In genomic region chr1:24099541-24099925, GRCm38 (mm10) we compare ENCODE assay signal across 8 mouse cellular contexts. TPM values are rescaled to one million over a fixed set of nuclear protein-coding genes. Genes with fewer than 3 reads are reported as not detected.
DNase-seq lines count a peak whose midpoint lies in the region; ATAC-seq and TF ChIP-seq lines count a peak whose summit lies in the region.

No protein-coding gene starts in this region.

- TF ChIP-seq POLR2A in testis, adult 2 months (IDR thresholded peaks at IDR 0.05; ENCODE audit: control insufficient read depth, low read depth, low read length): no peak; the same call in 1 of the 2 replicates

- no peaks in the 10 kb centered on the region for H3K9me3 ChIP-seq in limb, embryonic 13.5 days
- H3K9me3 ChIP-seq in neural tube, embryonic 15.5 days (replicated peaks): no peaks in the 10 kb centered on the region

- peak overlapping the region; percentile 87 for H3K4me3 ChIP-seq in testis, adult 2 months (ENCODE audit: control insufficient read depth, low read depth, low read length)
- H3K4me3 ChIP-seq in limb, embryonic 13.5 days: peak overlapping the region; percentile 89
- H3K4me3 ChIP-seq in neural tube, embryonic 15.5 days (replicated peaks): peak overlapping the region; percentile 98

- WGBS in limb, embryonic 13.5 days: under 1% methylated on average over 44 of the region's 44 CpGs
- 0% methylated on average over 41 of the region's 44 CpGs for WGBS in neural tube, embryonic 15.5 days

- peak overlapping the region; percentile 70 for H3K4me2 ChIP-seq in limb, embryonic 13.5 days (replicated peaks)
- H3K4me2 ChIP-seq in neural tube, embryonic 15.5 days: peak overlapping the region; percentile 63

- H3K36me3 ChIP-seq in testis, adult 2 months (ENCODE audit: control insufficient read depth, insufficient read depth, low read length): no peaks in the 10 kb centered on the region
- H3K36me3 ChIP-seq in limb, embryonic 13.5 days: no peaks in the 10 kb centered on the region
- no peaks in the 10 kb centered on the region for H3K36me3 ChIP-seq in neural tube, embryonic 15.5 days

- peak overlapping the region; percentile 85 for H3K27ac ChIP-seq in testis, adult 2 months (ENCODE audit: control insufficient read depth, insufficient read depth, low read depth, low read length)
- H3K27ac ChIP-seq in limb, embryonic 13.5 days: peak overlapping the region; percentile 76
- peak overlapping the region; percentile 87 for H3K27ac ChIP-seq in neural tube, embryonic 15.5 days (replicated peaks)

- ATAC-seq in limb, embryonic 13.5 days (ENCODE audit: low FRiP score, low read depth): no peak; the same call in 1 of the 2 replicates
- no peak for ATAC-seq in neural tube, embryonic 15.5 days (ENCODE audit: low FRiP score)
- no peak for ATAC-seq in megakaryocyte-erythroid progenitor cell, adult 5-6 weeks (replicated peaks; ENCODE audit: low FRiP score, low TSS enrichment, poor library complexity, severe bottlenecking)

- peak; percentile 57 for DNase-seq in embryo, embryonic 10 days (ENCODE audit: low spot score)
- no peak for DNase-seq in embryo, embryonic 9.5 days (ENCODE audit: extremely low spot score)
- DNase-seq in testis, postnatal 10 days (ENCODE audit: low spot score): no peak
- no peak for DNase-seq in urinary bladder, postnatal 10 days (ENCODE audit: low spot score)

- no peaks in the 10 kb centered on the region for H3K27me3 ChIP-seq in testis, adult 2 months (ENCODE audit: control insufficient read depth, insufficient read depth, low read length)
- H3K27me3 ChIP-seq in limb, embryonic 13.5 days: no peaks in the 10 kb centered on the region
- H3K27me3 ChIP-seq in neural tube, embryonic 15.5 days (replicated peaks): no peaks in the 10 kb centered on the region

- peak overlapping the region; percentile 95 for H3K9ac ChIP-seq in limb, embryonic 13.5 days
- H3K9ac ChIP-seq in neural tube, embryonic 15.5 days (replicated peaks): peak overlapping the region; percentile 92

- no peaks in the 10 kb centered on the region; the same call in 1 of the 2 replicates for H3K4me1 ChIP-seq in testis, adult 2 months (ENCODE audit: control insufficient read depth, insufficient read depth, low read length)
- peaks cover 10% of the 10 kb centered on the region for H3K4me1 ChIP-seq in limb, embryonic 13.5 days
- H3K4me1 ChIP-seq in neural tube, embryonic 15.5 days: peaks cover 18% of the 10 kb centered on the region

- TF ChIP-seq CTCF in testis, adult 2 months (IDR thresholded peaks at IDR 0.05; ENCODE audit: control insufficient read depth, insufficient read depth, insufficient replicate concordance, low read depth, low read length): no peak

RNA-seq across cellular contexts. Expression of gene Fam135a, which starts 0.6 kb away (rescaled TPM):
- 31.1 and 40.1 TPM in 2 replicates for polyA plus RNA-seq in testis, adult 2 months (2012; rRNA removed)
- 44.3 and 45.0 TPM in 2 replicates for polyA plus RNA-seq in limb, embryonic 13.5 days (2015; fragmentation: Nextera tagmentation; extraction: Ambion mirVana)
- polyA plus RNA-seq in neural tube, embryonic 15.5 days (2015; fragmentation: Nextera tagmentation; extraction: Ambion mirVana): 22.9 and 24.1 TPM in 2 replicates
- total RNA-seq in megakaryocyte-erythroid progenitor cell, adult 5-6 weeks (2014; fragmentation: Nextera tagmentation): not detected in 2 replicates
- not detected in 2 replicates for total RNA-seq in megakaryocyte-erythroid progenitor cell, adult 5-6 weeks (2017)
